Mouse (Mus musculus) mesoderm, embryonic 11.5 days (tissue): ENCODE results near the gene Gm21586.
"Not testable (repeated sequence)": the region's sequence is repeated elsewhere in the genome, so short reads cannot be mapped to it uniquely, and the experiment has no call there.

ENCODE experiments used
- DNase-seq: peaks from one replicate; pipeline ENCODE4 v3.0.0-alpha.2; 2012; ENCODE audit warnings: low read depth, low spot score

Gene Gm21586

GRCm38 (mm10) chr4:42439078-42439477 lies at the start of gene Gm21586:
Gm21586 (plus strand) TSS chr4:42439378.
- not testable (repeated sequence) for DNase-seq

- DNase-seq, result not testable (repeated sequence)
Measured at GRCm38 (mm10) chr4:42466452-42466851, 27.3 kb downstream of the Gm21586 start, which contains the start of gene Gm2163. Gm2163 (plus strand) TSS chr4:42466752.
